Mouse (Mus musculus) kidney, adult 18-20 months (tissue): ENCODE data around the gene Aldoart2.
"Not testable (repeated sequence)": the region's sequence is repeated elsewhere in the genome, so short reads cannot be mapped to it uniquely, and the experiment has no call there.

ENCODE experiments used
- DNase-seq: peaks from one replicate; pipeline ENCODE4 v3.0.0; 2021

The Aldoart2 gene

GRCm38 (mm10) chr12:55586936-55587335 is 21.9 kb downstream of the Aldoart2 start:
- not testable (repeated sequence) for DNase-seq

GRCm38 (mm10) chr12:55598537-55598886 is 33.5 kb downstream of the Aldoart2 start:
- no peak for DNase-seq

GRCm38 (mm10) chr12:55598887-55599561 is 34.0 kb downstream of the Aldoart2 start, which contains the start of gene Insm2:
TSS of gene Insm2 (plus strand) at chr12:55599427.
- DNase-seq: no peak

- DNase-seq: peak; percentile 55
Measured at GRCm38 (mm10) chr12:55599639-55600502, 34.8 kb downstream of the Aldoart2 start.

GRCm38 (mm10) chr12:55600503-55600994 is 35.5 kb downstream of the Aldoart2 start:
- no peak for DNase-seq

DNA sequence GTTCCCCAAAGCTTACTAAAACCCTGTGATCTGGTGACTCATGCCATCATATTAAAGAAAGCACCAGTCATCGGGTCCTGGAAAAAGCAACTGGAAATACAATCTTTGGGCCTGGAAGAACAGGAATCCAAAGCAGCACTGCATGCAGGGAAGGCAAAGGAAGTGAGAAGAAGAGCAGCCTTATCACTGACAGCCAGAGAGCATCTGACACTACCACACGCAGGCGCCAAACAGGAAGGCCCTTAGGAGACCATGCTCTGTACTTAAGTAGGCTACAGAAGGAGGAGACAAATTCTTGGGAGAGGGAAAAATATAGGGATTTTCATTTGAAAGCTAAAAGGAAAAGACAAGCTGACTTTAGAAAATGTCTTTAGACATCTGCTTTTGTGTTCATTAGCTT is 39.4 kb downstream of the Aldoart2 start:
- no peak for DNase-seq

DNA sequence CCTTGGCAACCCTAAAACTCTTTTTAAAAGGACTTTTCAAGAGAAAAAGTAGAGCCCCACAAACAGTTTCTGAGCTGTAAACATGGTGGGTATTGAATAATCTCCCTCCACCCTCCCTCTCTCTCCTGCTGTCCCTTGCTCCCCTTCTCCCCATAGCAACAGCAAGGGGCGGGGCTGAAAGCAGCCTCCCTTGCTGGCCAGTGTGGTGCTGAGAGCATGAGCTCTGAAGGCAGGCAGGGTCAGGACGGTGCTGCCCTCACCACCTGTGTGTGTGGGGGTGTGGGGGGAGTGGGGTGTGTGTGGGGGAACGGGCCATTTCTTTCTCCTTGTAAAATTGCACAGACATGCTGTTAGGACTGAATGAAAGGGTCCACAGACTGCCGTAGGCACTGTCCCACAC is 42.9 kb downstream of the Aldoart2 start:
- DNase-seq: no peak

DNA sequence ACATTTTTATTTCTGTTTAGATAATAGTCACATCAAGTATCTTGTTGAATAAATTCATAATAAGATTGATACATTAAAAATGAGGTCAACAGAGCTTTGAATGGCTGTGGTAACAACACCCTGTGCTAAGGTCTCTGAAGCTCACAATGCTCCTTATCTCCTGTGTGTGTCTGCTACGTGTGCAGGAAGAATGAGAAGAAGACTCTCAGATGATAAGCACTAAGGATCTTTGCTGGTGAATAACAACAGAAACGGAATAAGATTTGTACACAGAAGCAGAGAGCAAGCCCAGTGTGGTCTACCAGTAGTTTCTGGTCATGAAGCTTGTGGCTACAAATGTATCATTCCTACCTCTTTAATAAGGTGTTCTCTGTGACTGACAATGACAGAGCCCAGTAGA is 45.8 kb downstream of the Aldoart2 start:
- DNase-seq: no peak
